Mouse (Mus musculus) megakaryocyte-erythroid progenitor cell, adult 5 weeks (primary cell): ENCODE results near the gene Zfp280c. TPM values are rescaled to one million over a fixed set of nuclear protein-coding genes. Genes with fewer than 3 reads are reported as not detected.

Source experiments
- polyA plus RNA-seq: library from polyadenylated mRNA; stranded (reverse); fragments of >175 nt; gene quantifications from 2 replicates; pipeline ENCODE4 v1.2.3, GENCODE M21; 2012

Gene Zfp280c
- polyA plus RNA-seq = 0.63 and 1.3 TPM in 2 replicates

DNA sequence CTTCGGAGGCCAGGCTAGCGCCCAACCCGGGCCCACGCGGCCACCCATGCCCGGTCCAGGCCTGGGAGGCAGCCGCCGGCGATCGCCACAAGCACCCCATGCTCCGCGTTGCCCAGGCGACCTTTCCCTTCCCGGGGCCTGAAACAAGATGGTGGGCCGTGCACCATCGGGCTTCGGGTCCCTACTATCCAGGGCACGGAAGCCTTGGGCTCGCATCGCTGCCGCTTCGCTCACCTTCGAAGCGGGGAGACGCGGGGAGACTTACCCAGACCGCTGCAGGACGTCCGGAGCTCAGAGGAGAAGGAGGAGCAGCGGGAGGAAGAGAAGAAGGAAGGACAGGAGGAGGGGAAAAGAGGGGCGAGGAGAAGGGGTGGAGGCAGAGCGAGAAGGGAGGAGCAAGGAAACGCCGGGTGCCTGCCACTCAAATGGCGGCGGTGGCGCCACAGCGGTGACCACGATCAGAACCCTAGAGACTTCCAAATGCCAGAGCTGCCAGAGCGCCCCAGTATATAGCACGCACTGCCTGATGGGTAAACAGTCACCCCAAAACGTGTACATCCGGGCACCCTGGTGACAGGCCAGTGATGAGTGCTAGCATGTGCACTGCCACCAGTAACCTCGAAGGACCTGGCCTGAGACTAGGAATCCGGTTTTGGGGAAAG lies at the start of gene Zfp280c:
Gene Zfp280c, minus strand, starts transcription at position 406 of the 662 bp plus-strand sequence.

DNA sequence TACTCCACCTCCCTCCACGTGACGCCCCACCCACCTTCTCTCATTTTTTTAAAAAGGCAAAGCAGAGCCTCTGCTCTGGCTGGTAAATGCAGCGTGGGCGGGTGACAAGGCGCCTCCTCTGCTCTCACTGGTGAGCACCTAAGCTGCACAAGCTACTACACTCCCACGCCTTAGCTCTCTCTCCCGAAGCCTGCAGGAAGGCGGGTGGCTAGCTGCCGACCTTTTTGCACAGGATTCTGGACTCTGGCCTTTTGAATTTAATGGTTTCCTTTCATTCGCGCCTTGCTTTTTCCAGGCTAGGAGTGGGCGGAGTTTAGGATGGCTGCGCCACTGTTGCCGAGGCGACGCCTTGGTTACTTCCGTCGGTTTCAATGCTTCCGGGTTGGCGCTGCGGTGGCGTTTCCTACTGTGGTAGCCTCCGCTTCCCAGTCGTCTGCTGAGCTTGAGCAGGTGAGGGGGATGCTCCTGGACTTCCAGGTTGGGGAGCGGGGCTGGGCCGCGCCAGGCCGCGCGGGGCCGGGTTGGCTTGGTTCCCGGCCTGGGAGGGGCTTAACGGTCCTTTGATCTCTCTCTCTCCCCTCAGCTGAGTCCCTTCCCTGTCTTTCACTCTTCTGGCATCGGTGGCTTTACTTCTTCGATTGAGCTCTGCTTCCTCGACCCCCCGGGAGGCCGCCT lies 29.2 kb upstream of the Zfp280c start, which contains the start of gene Slc25a14:
Gene Slc25a14, plus strand, starts transcription at position 35 of the 675 bp plus-strand sequence.

DNA sequence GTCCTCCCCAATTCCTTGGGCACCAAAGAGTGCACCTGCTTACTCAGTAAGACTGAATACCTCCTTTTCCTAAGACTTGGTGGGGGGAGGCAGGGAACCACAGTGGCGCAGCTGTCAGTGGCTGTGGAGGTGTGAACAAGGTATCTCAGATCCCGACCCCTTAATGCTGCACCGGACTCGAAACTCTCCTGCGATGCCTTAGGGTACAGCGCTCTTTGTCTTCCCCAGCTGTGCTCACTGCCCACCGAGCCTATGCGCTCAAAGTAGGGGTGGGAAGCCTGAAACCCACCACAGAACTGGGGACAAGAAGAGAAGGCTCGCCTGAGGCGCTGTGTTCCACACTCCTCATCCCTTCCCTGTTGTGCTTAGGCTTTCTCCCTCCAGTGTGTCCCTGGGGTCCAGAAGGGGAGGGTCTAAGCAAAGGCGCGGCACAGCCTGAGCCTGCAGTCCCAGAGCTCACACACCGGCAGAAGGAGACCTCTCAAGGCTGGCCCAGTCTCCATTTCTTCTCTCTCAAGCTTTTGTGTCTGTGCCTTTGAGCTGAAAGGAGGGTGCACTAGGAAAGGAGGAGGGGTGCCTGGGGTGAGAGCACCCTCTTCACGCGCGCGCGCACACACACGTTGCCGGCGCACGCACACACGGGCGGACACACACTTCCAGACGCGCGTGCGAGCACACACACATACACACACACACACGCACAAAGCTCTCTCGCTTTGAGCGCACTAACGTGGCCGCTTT lies 75.3 kb downstream of the Zfp280c start, which contains the start of gene Rab33a:
Gene Rab33a, plus strand, starts transcription at position 478 of the 741 bp plus-strand sequence.

DNA sequence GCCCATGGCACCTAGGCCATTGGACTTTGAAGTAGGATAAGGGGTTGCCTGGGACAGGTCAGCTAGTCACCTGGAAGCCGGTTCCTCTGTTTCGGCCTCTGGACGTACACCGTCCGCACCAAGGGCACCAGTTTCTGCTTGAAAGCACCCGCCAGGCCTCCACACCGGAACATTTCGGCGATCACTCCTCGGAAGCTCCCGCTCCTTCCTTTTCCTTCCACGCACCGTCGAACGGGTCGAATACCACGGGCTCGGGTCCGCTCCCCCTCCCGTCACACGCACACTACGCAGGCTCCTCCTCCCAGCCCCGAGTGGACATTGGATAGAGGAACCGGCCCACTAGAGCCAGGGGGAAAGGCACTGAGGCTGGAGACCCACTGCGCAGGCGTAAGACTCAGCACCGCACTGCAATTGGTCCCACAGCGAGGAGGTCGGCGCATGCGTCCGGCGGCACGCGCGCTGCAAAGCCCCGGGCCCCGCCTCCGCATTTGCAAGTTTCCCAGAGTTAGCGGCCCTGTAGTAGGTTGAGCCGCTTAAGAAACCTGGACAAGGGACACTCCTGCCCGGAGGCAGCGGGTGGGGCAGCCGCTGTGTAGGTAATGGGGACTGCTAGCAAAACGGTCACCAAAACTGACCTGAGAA lies 81.0 kb downstream of the Zfp280c start, which contains the start of gene Aifm1:
Gene Aifm1, minus strand, starts transcription at position 398 of the 642 bp plus-strand sequence.

Other genes with a start within 250 kb of the Zfp280c start
- 19.9 TPM in 2 replicates for gene Elf4, start 131.4 kb downstream of the Zfp280c start, polyA plus RNA-seq
- 4.5 and 6.4 TPM in 2 replicates for gene Aifm1, start 80.9 kb downstream of the Zfp280c start, polyA plus RNA-seq
- 0.24 TPM in 2 replicates for gene Rab33a, start 75.2 kb downstream of the Zfp280c start, polyA plus RNA-seq
- gene Slc25a14, start 28.9 kb upstream of the Zfp280c start, polyA plus RNA-seq = 0.15 and 0.16 TPM in 2 replicates
- gene Gpr119, start 80.0 kb upstream of the Zfp280c start, polyA plus RNA-seq = not detected in 2 replicates
- gene Rbmx2, start 100.5 kb upstream of the Zfp280c start, polyA plus RNA-seq = 7.5 and 11.7 TPM in 2 replicates